Comparison of ENCODE assay signal across 14 mouse cellular contexts in genomic region chr2:71626404-71626803, GRCm38 (mm10).
DNase-seq lines count a peak whose midpoint lies in the region; ATAC-seq and TF ChIP-seq lines count a peak whose summit lies in the region.
"Had no signal": no experiment of that assay in that cellular context is flagged by ENCODE, and none has a peak within 500 bp of the region (broad histone marks: within the 10 kb centered on the region; RNA-seq: fewer than 3 reads in every experiment).

No protein-coding gene starts in this region.

- intact Hi-C loops in left cerebral cortex, postnatal 25 days (cut with DNase I), result no loop called here

- H3ac ChIP-seq in myocyte (ENCODE audit: control insufficient read depth, insufficient read length), result no peak overlapping the region

- 0 out of 2 replicates have a peak, but pooled peaks cover 2% of the 10 kb centered on the region for H3K9me3 ChIP-seq in kidney, embryonic 14.5 days (ENCODE audit: control insufficient read depth, low read length)
- no peaks in the 10 kb centered on the region for H3K9me3 ChIP-seq in embryonic facial prominence, embryonic 10.5 days
- H3K9me3 ChIP-seq: heart, embryonic 15.5 days; limb, embryonic 13.5 days had no signal

- 31% methylated on average over 12 of the region's 12 CpGs for WGBS in kidney, embryonic 14.5 days
- 62% methylated on average over 12 of the region's 12 CpGs for WGBS in embryonic facial prominence, embryonic 10.5 days

- ATAC-seq in kidney, embryonic 14.5 days (ENCODE audit: low FRiP score, low TSS enrichment), result no peak
- ATAC-seq: inflammation-experienced regulatory T-cells, adult 6 months; liver, postnatal 0 days had no signal

- no peak overlapping the region for H3K27ac ChIP-seq in kidney, embryonic 14.5 days (ENCODE audit: low read depth, low read length)
- H3K27ac ChIP-seq in embryonic facial prominence, embryonic 10.5 days (replicated peaks), result 0 out of 2 replicates have a peak overlapping the region, but pooled peaks have one; percentile 40
- H3K27ac ChIP-seq: limb, embryonic 13.5 days had no signal

- H3K27me3 ChIP-seq in kidney, embryonic 14.5 days (ENCODE audit: control insufficient read depth, insufficient read depth, low read length), result no peaks in the 10 kb centered on the region; the same call in 1 of the 2 replicates
- H3K27me3 ChIP-seq in embryonic facial prominence, embryonic 10.5 days (replicated peaks; ENCODE audit: low read depth, poor library complexity, severe bottlenecking), result peaks cover 43% of the 10 kb centered on the region
- H3K27me3 ChIP-seq in myocyte (ENCODE audit: control insufficient read depth, insufficient read depth, insufficient read length), result no peaks in the 10 kb centered on the region

- no peak overlapping the region for H3K9ac ChIP-seq in kidney, embryonic 14.5 days (ENCODE audit: low read depth, low read length)
- H3K9ac ChIP-seq: heart, embryonic 15.5 days; limb, embryonic 13.5 days; liver, postnatal 0 days had no signal

- no peak for TF ChIP-seq POLR2A in myocyte (IDR thresholded peaks at IDR 0.05; ENCODE audit: insufficient read length, low read depth)

- DNase-seq in kidney, adult 18-20 months, result no peak
- peak; percentile 62 for DNase-seq in 3T3-L1 (ENCODE audit: low read depth, low spot score)
- no peak for DNase-seq in embryonic facial prominence, embryonic 10.5 days (ENCODE audit: low spot score)
- no peak for DNase-seq in lung, postnatal 14 days
- no peak for DNase-seq in spleen, postnatal 10 days (ENCODE audit: low spot score in 2 of 2)
- DNase-seq in left cerebral cortex, postnatal 25 days (ENCODE audit: low spot score in 2 of 2), result no peak
- DNase-seq: cerebellum, adult 18-20 months; liver, postnatal 0 days; thymus, postnatal 25 days had no signal

- H3K4me1 ChIP-seq in kidney, embryonic 14.5 days (ENCODE audit: control insufficient read depth, insufficient read depth, low read length), result peaks cover 26% of the 10 kb centered on the region
- H3K4me1 ChIP-seq in embryonic facial prominence, embryonic 10.5 days, result peaks cover 54% of the 10 kb centered on the region

- no peaks in the 10 kb centered on the region for H3K36me3 ChIP-seq in kidney, embryonic 14.5 days (ENCODE audit: control insufficient read depth, insufficient read depth, low read length)
- no peaks in the 10 kb centered on the region for H3K36me3 ChIP-seq in embryonic facial prominence, embryonic 10.5 days (replicated peaks)
- no peaks in the 10 kb centered on the region for H3K36me3 ChIP-seq in myocyte (ENCODE audit: control insufficient read depth, insufficient read depth)
- H3K36me3 ChIP-seq: heart, embryonic 15.5 days; limb, embryonic 13.5 days had no signal

- peak overlapping the region; percentile 21; the same call in 1 of the 2 replicates for H3K4me2 ChIP-seq in kidney, embryonic 14.5 days (replicated peaks; ENCODE audit: low read depth, low read length)
- H3K4me2 ChIP-seq in myocyte (ENCODE audit: low read depth), result peak overlapping the region; percentile 77
- H3K4me2 ChIP-seq: heart, embryonic 15.5 days; limb, embryonic 13.5 days had no signal

- no peaks in the 10 kb centered on the region for H3K79me2 ChIP-seq in myocyte (ENCODE audit: control insufficient read depth, insufficient read depth)

- no peak overlapping the region for H3K4me3 ChIP-seq in kidney, embryonic 14.5 days (ENCODE audit: low read length)
- H3K4me3 ChIP-seq in embryonic facial prominence, embryonic 10.5 days, result no peak overlapping the region
- no peak overlapping the region for H3K4me3 ChIP-seq in myocyte
- H3K4me3 ChIP-seq: heart, embryonic 15.5 days; limb, embryonic 13.5 days had no signal

TF ChIP-seq in myocyte, 11 proteins besides CTCF, POLR2A, EP300 and RAD21:
- peak in 1 of 3 experiments; percentile 4 for TF ChIP-seq MYOD1 (IDR thresholded peaks at IDR 0.05; ENCODE audit: control insufficient read depth in 1 of 3, insufficient read length in 2 of 3, low read depth in 2 of 3)
- no peak for TF ChIP-seq TCF12 (IDR thresholded peaks at IDR 0.05; ENCODE audit: insufficient read depth, poor library complexity, severe bottlenecking)
